Mouse (Mus musculus) ovary, adult 18-20 months (tissue): ENCODE measurements around the gene Zc3h8.

ENCODE experiments used
- DNase-seq: peaks from one replicate; pipeline ENCODE4 v3.0.0; 2022; ENCODE audit warnings: low spot score, mixed read lengths

The Zc3h8 gene

GRCm38 (mm10) chr2:128943538-128944528, at the start of gene Zc3h8:
Gene Zc3h8 (minus strand): TSS chr2:128944077.
- peak; percentile 93 for DNase-seq

- no peak for DNase-seq
Observed at GRCm38 (mm10) chr2:128984746-128985145, 40.9 kb upstream of the Zc3h8 start.

GRCm38 (mm10) chr2:128975572-128975971, 31.7 kb upstream of the Zc3h8 start:
- no peak for DNase-seq

GRCm38 (mm10) chr2:128972301-128972700, 28.4 kb upstream of the Zc3h8 start:
- no peak for DNase-seq

- no peak for DNase-seq
Observed at GRCm38 (mm10) chr2:128968475-128969083, 24.7 kb upstream of the Zc3h8 start.

- peak; percentile 72 for DNase-seq
Observed at GRCm38 (mm10) chr2:128967661-128968441, 24.0 kb upstream of the Zc3h8 start, which contains the start of gene Gm10762. Gene Gm10762 (minus strand): TSS chr2:128967725.

- DNase-seq: peak; percentile 96
Observed at GRCm38 (mm10) chr2:128966641-128967580, 23.0 kb upstream of the Zc3h8 start, which contains the start of gene Zc3h6. Gene Zc3h6 (plus strand): TSS chr2:128967402.

- no peak for DNase-seq
Observed at GRCm38 (mm10) chr2:128966236-128966635, 22.4 kb upstream of the Zc3h8 start.

- no peak for DNase-seq
Observed at GRCm38 (mm10) chr2:128965505-128966105, 21.7 kb upstream of the Zc3h8 start.

GRCm38 (mm10) chr2:128954186-128954585, 10.3 kb upstream of the Zc3h8 start:
- DNase-seq: no peak

GRCm38 (mm10) chr2:128947962-128948588, 4.2 kb upstream of the Zc3h8 start:
- no peak for DNase-seq

- no peak for DNase-seq
Observed at GRCm38 (mm10) chr2:128936256-128936655, 7.6 kb downstream of the Zc3h8 start.

GRCm38 (mm10) chr2:128930704-128931103, 13.2 kb downstream of the Zc3h8 start:
- DNase-seq: no peak

- no peak for DNase-seq
Observed at GRCm38 (mm10) chr2:128928446-128928845, 15.4 kb downstream of the Zc3h8 start.

GRCm38 (mm10) chr2:128924799-128925198, 19.1 kb downstream of the Zc3h8 start:
- no peak for DNase-seq

- no peak for DNase-seq
Observed at GRCm38 (mm10) chr2:128916528-128916927, 27.3 kb downstream of the Zc3h8 start.

- DNase-seq: no peak
Observed at GRCm38 (mm10) chr2:128914978-128915377, 28.9 kb downstream of the Zc3h8 start.

- DNase-seq: no peak
Observed at GRCm38 (mm10) chr2:128903661-128904060, 40.2 kb downstream of the Zc3h8 start.

GRCm38 (mm10) chr2:128902843-128903242, 41.0 kb downstream of the Zc3h8 start:
- DNase-seq: no peak

GRCm38 (mm10) chr2:128892180-128892721, 51.6 kb downstream of the Zc3h8 start:
- DNase-seq: no peak
